Mouse (Mus musculus) ovary, postnatal 10 days (tissue): ENCODE data around the gene Serpinb11.

ENCODE experiments used
- DNase-seq: peaks from one replicate; pipeline ENCODE4 v3.0.0; 2022; ENCODE audit warnings: low spot score

The Serpinb11 gene

DNA sequence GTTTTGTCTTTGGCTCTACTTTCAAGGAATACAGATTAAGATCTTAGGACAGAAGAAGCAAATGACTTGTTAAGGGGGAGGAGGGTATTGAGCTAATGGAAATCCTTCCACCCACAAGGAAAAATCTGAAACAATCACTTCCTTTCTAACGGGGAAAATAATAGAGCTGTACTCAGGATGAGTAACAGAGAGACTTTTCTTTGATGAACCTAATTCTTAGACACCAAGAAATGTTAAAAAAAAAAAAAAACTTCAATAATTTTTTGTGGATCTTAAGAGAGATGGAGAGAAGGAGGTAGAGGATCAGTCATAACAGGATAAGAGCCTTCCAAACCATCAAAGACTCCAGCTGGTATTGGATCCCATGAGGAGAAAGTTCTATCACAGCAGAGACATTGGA is at the start of gene Serpinb11:
Gene Serpinb11 (plus strand): TSS at position 301 of the 400 bp plus-strand sequence.
- no peak for DNase-seq

DNA sequence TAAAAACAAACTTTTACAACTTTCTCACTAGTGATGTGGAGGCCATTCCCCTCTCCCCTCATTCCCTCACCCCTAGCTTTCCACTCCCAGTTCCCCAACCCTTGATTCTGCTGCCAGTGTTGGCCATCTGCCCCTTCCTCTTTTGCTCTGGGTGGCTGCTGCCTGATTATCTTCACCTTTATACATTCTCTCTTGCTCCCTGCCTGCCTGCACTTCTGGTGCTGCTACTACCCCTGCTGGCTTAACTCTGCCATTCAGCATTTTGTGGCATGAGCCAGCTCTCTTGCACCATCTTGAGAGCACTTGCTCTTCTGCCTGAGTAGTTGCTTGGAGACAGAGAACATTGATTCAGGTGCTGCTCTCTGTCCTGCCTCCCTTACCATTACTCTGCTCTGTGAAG is 15.0 kb upstream of the Serpinb11 start:
- no peak for DNase-seq

- DNase-seq, result no peak
Observed at GRCm38 (mm10) chr1:107346788-107347187, 14.2 kb upstream of the Serpinb11 start.

DNA sequence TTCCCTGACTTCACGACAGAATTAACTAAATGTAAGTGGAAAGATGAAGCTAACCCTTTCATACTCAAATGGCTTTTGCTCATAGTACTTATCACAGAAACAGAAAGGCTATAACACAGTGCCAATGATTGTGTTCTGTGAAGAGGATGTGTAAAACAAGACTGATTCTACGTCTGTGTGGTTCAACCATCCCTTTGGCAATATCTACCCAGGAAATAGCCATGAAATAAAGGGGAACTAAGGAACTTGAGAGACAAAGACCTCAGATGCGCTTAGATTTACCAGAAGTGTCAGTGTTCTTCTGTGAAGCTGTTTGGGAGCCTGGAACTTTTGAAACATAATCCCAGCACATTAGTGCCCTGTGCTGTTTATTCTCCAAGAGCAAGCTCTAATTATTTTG is 10.6 kb upstream of the Serpinb11 start:
- DNase-seq, result no peak

- DNase-seq, result no peak
Observed at GRCm38 (mm10) chr1:107351115-107351514, 9.9 kb upstream of the Serpinb11 start.

DNA sequence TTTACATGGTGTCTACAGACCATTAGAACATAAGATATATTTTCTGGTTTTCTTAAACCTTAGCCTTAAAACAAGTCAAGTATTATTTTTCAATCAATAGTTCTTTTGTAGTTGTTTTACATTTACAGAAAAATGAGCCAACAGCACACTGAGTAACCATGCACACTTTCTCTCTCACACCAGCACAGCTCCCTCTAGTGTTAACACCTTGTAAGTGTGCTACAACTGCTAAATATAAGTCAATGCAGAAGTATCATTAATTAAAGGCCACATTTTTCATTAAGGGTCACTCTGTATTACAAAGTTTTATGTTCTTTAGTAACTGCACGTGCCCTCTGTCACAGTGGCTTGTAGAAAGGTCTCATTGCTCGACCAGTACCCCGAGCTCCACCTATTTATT is 8.0 kb upstream of the Serpinb11 start:
- no peak for DNase-seq

GRCm38 (mm10) chr1:107365973-107366372 is 5.0 kb downstream of the Serpinb11 start:
- no peak for DNase-seq

GRCm38 (mm10) chr1:107368944-107369343 is 7.9 kb downstream of the Serpinb11 start:
- DNase-seq, result no peak

- DNase-seq, result no peak
Observed at GRCm38 (mm10) chr1:107376952-107377351, 16.0 kb downstream of the Serpinb11 start.

DNA sequence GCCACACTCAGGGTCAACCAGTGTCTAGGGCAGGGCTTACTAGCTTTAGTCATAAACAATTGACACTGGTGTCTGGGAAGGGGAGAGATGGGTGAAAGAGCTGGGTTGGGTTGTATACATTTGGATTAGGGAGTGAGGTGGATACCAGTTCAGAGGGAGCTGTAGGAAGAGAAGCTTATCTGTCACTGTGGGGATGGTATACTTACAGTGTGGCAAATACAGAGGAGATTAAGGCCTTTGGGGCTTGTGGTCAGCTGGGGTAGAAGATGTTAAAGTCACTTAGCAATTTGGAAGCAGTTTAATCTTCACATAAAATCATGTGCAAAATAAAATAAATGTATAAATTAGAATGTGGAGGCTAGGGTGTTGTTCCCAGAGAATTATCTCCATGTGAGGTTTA is 17.4 kb downstream of the Serpinb11 start:
- DNase-seq, result no peak

DNA sequence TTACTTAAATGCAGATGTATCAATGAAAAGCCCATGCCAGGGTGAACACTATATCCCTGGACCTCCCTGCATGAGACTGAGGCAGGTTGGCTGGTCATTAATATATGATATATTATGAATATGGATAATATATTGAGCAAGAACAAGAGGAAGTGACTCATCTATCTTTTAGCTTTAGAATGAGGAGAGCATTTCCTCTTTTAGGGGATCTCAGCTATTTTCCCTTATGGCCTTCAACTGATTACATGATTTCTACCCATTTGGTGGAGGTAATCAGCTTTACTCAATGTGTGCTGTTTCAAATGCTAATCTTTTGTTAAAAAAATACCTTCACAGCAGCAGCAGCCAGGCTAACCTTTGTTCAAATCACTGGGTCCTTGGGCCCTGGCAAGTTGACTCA is 20.5 kb downstream of the Serpinb11 start:
- no peak for DNase-seq

- no peak for DNase-seq
Observed at GRCm38 (mm10) chr1:107382404-107382803, 21.4 kb downstream of the Serpinb11 start.

GRCm38 (mm10) chr1:107384532-107384931 is 23.5 kb downstream of the Serpinb11 start:
- no peak for DNase-seq

DNA sequence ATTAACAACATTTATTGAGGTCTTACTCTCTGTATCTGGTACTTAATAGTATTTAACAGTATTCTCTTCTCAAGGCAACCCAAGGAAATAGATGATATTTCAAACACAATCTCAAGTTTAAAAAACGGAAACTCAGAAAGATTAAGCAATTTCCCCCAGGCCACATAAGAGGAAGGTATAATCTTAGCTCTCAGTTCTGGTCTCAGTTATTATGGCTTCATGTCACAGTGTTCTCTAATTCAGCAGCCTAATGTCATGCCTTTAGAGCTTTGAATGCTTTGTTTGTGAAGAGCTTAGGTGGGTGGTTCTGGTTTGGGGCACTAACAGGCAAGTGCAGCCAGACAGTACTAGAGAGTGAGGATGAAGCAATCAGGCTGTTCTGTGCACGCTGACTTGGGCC is 28.8 kb downstream of the Serpinb11 start:
- DNase-seq, result no peak

DNA sequence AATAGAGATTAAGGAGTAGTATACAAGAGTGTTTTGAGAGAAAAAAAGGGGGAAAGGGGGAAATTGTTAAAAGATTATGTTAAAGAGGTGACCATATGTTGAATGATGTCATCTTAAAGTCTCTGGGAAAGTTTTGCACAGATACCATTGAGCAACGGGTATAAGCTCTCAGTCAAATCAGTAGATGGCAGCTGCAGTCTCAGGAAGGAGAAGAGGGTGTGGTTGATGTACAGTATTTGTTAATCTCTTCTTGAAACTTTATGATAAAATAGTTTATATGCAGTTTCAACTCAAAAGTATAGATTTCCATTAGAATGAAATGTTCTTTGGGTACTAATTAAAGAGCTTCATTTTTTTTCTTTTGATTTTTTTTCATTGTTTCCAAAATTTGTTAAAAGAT is 36.5 kb downstream of the Serpinb11 start:
- no peak for DNase-seq

- DNase-seq, result no peak
Observed at GRCm38 (mm10) chr1:107399355-107399754, 38.4 kb downstream of the Serpinb11 start, which contains the start of gene Serpinb7. Gene Serpinb7, plus strand, starts transcription at chr1:107399655.

DNA sequence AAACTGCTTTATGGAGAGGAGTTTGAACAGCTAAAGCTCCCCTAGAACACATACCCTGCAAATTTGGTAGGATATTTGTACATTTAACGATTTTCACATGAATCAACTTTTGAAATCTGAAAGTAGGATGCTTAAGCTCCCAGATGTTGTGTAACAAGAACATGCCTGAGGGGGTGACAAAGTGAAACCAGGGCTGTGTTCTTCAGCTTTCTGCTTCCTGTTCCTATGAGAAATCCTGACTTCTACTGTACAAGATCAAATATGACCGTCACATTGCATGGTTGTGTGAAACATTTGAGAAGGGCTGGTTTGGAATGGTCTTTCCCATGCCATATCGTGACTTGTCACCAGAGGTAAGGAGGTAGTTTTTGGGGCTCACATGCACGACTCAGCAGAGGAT is 41.1 kb downstream of the Serpinb11 start:
- DNase-seq, result no peak

- DNase-seq, result no peak
Observed at GRCm38 (mm10) chr1:107414650-107415049, 53.7 kb downstream of the Serpinb11 start.

GRCm38 (mm10) chr1:107422487-107422886 is 61.5 kb downstream of the Serpinb11 start:
- no peak for DNase-seq
